In genomic region chr11:65719960-65720359, GRCm38 (mm10) we compare ENCODE assay signal across 21 mouse cellular contexts.
DNase-seq lines count a peak whose midpoint lies in the region; ATAC-seq and TF ChIP-seq lines count a peak whose summit lies in the region.
"Had no signal": no experiment of that assay in that cellular context is flagged by ENCODE, and none has a peak within 500 bp of the region (broad histone marks: within the 10 kb centered on the region; RNA-seq: fewer than 3 reads in every experiment).

No protein-coding gene starts in this region.

- ATAC-seq in granulocyte monocyte progenitor cell, adult 5-6 weeks (replicated peaks; ENCODE audit: poor library complexity, severe bottlenecking), result peak; percentile 83
- ATAC-seq in megakaryocyte progenitor cell, adult 5-6 weeks (replicated peaks; ENCODE audit: poor library complexity), result peak; percentile 60
- ATAC-seq: forebrain, embryonic 13.5 days; forebrain, embryonic 15.5 days; forebrain, postnatal 0 days had no signal

- peak overlapping the region; percentile 28; the same call in 1 of the 2 replicates for H3K27ac ChIP-seq in layer of hippocampus, adult 2 months
- H3K27ac ChIP-seq: embryonic facial prominence, embryonic 10.5 days; embryonic facial prominence, embryonic 12.5 days; forebrain, embryonic 13.5 days; forebrain, embryonic 15.5 days had no signal

- no peak overlapping the region for H3K4me3 ChIP-seq in layer of hippocampus, adult 2 months
- H3K4me3 ChIP-seq: embryonic facial prominence, embryonic 10.5 days; embryonic facial prominence, embryonic 12.5 days; forebrain, embryonic 13.5 days; forebrain, embryonic 15.5 days had no signal

- TF ChIP-seq CTCF in layer of hippocampus, adult 2 months (conservative IDR thresholded peaks at IDR 0.05), result no peak

- DNase-seq in heart, adult 11 months, result peak; percentile 79
- no peak for DNase-seq in heart, postnatal 4 days
- no peak for DNase-seq in layer of hippocampus, adult 2 months (ENCODE audit: low spot score in 2 of 2)
- no peak for DNase-seq in layer of hippocampus, adult 9-11 months
- DNase-seq in spleen, postnatal 14 days (ENCODE audit: low spot score in 2 of 2), result no peak
- DNase-seq in cerebellum, adult 8-10 months, result no peak
- DNase-seq: adrenal gland, adult 2 months; adrenal gland, postnatal 10 days; adrenal gland, postnatal 25 days; cerebellum, adult 11-12 months; cerebellum, adult 2 months; cerebellum, adult 9-11 months; cerebellum, postnatal 14 days; cerebellum, postnatal 36 days; forebrain, postnatal 0 days had no signal
